Mouse (Mus musculus): ENCODE results near the gene Zfp592.

The Zfp592 gene

DNA sequence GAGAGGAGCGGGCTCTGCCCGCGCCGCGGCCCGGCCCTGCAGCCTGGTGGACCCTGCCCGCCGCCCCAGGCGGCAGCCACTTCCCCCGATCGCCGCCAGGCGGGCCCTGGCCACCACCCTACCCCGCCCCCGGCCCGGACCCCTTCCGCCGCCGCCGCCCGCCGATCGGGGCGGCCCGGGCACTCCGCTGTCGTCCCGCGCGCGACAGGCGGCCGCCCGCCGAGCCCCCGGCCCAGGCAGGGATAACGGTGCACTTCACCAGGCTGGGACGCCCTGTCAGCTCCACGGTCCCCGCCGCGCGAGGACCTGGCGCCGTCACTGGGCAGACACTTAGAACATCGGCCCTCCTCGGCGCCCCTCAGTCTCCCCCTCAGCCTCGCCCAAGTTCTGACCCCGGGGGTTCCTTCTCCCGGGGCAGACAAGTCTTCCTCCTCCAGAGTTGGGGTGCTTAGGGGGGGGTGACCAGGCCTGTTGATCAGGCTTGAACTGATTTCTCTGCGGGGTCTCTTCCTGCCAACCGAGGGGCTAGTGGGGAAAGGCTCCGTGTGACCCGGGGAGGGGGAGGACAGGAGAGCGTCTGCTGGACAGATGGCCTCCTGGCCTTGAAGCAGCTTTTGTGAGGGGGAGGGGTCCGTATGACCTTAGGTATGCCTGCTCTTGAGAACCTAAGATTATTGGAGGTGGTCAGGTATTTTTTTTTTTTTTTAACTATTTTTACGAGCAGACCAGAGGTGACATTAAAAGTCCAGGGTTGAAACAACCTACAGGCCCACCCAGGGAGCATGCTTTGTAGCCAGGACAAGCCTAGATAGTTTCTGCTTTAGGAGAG, 567 bp downstream of the Zfp592 start:
- DNase-seq (ENCODE audit: low read depth, low spot score), result peak; percentile 28

DNA sequence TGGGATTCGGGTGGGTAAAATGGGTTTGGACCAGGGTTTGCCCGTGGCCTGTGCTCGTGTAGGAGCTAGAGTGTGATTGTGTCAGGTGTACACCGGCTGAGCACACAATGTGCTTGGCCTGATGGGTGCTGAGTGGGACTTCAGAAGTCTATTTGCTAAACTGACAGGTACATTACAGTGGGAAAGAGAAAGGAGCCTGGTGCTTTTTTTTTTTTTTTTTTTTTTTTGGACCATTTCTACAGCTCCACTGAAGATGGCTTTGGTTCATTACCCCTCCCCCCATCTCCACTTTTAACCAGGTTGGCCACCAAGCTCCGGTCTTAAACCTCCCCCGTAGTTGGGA, 1.2 kb downstream of the Zfp592 start:
- peak; percentile 4 for DNase-seq (ENCODE audit: low read depth, low spot score)

DNA sequence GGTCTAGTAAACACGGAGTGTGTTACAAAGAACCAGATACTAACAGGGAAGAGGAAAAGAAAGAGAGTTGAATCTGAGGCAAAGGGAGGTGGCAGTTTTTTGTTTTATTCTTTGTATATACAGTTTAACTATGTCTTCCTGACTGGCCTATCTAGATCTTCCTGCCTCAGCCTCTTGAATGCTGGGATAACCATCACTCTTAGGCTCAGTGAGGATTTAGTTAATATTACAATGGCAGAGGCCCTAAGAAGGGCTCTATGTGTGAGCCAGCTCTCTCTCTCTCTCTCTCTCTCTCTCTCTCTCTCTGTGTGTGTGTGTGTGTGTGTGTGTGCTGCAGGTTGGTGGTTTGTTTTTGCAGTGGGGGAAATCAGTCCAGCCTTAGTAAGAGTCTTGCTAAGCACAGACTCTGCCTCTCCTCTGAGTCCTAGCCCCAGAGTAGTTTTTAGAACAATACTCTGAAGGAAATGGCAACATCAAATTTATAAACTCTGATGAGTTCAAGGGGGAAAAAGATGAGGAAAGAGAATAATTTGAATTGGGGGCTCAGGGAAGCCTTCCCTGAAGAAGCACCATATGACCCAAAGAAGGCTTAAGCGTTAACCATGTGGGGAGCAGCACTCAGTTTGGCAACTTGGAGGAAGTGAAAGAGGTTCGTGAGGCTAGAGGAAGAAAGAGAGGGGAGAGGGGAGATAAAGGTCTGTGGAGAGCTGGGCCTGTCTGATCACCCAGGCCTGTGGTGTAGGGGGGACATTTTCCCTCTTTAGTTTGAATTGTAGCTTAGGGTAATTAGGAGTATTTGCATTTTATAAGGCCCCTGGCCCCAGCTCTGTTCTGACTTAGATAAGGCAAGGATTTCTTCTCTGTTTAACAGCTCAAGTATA, 2.0 kb downstream of the Zfp592 start:
- no peak for DNase-seq (ENCODE audit: low read depth, low spot score)

DNA sequence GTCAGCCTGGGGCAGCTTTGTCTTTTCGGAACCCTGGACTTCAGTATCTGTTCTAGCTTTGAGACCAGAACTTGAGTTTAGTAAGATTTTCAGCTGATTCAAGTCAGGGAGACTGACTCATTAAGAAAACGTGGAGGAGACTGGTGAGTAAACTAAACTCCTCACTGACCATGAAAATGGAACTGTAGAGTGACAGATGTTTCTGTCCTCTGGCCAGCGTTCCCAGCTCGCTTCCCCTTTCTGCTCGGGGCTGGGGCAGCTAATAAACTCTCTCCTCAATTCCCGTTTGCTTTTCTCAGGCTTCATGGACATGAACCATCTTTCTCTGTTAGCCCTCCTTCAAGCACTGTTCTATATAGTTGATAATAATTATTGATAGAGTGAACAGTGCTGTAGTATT, 4.3 kb downstream of the Zfp592 start:
- peak; percentile 26 for DNase-seq (ENCODE audit: low read depth, low spot score)

DNA sequence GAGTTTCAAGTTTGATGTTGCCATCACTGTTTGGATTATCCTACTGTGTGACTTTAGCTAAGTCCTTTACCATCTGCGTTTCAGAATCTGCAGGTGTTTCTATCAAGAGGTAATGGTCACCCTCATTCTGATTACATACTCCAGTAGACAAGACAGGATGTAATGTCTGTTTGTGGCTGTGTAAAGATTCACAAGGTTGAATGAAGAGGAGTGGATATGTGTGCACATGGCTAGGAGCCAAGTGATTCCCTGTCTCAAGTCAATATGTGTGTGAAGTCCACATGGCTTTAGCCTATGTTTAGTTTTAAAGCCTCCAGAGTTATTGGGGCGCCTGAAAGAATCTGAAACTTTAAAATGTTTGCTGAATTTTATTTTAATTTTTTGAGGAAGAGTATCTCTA, 6.1 kb downstream of the Zfp592 start:
- DNase-seq (ENCODE audit: low read depth, low spot score), result no peak

DNA sequence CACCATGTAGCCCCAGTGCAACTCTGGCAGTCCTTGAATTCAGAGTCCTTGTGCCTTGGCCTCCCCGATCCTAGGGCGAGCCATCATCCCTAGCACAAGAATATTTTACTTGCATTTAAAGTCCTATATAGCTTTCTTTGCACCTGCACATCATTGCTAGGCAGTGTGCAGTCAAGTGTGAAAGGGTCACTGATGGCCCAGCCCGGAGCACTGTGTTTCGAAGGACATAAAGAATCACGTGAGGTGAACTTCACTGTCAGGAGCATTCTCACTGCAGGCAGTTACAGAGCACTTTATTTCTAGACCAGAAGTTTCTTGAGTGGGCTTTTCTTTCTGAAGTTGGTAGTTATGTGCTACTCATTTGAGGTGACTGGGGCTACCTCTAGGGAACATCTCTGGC, 8.4 kb downstream of the Zfp592 start:
- DNase-seq (ENCODE audit: low read depth, low spot score), result no peak

DNA sequence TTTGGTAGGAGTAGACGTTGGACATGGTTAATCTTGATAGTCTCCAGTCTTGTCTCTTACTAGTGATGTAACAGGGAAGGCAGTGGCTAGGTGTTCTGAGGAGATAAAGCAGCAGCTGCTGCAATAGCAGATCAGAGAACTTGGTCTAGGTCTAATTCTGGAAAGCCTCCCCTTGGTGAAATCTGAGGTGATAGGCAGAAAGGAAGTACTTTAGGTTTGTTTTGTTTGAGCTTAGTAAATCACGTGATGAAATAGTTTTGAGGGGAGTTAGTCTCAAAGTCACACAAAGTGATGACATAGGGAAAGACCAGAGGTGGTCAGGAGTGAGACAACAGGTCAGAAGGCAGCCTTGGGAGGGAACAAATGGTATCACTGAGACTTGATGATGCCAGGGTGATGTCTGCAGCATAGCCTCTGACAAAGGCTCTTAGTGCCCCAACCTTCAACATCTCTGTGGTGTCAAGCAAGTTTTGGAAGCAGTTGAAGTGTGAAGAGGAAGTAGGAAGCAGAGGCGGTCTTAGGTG, 11.1 kb downstream of the Zfp592 start:
- no peak for DNase-seq (ENCODE audit: low read depth, low spot score)

DNA sequence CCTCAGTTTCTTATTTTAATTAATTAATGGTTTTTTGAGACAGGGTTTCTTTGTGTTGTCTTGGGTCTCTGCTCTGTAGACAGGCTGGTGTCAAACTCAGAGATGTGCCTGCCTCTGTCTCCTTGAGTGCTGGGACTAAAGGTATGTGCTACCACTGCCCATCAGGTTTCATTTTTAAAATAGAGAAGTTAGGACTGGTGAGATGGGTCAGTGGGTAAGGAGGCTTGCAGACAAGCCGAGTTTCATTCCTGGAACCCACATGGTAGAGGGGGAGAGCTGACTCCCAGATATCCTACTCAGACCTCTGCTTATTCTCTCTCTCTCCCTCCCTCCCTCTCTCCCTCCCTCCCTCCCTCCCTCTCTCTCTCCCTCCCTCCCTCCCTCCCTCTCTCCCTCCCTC, 12.5 kb downstream of the Zfp592 start:
- no peak for DNase-seq (ENCODE audit: low read depth, low spot score)

DNA sequence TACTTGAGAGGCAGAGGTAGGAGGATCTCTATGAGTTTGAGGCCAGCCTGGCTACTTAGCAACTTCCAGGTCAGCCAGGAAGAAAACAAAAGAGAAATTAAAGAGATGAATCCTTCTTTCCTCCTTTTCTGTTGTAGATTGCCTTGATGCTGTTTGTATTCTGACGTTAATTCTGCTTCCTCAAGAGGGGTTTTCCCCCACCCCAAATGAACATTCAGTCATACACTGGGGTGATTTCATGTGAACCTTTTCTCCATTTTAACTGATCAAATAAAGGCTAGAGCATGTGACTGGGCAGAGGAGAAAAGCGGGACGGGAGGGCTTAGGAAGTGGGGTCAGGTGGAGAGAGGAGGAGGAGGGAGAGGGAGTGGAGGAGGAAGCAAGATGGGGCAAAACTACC, 14.8 kb downstream of the Zfp592 start:
- no peak for DNase-seq (ENCODE audit: low read depth, low spot score)

DNA sequence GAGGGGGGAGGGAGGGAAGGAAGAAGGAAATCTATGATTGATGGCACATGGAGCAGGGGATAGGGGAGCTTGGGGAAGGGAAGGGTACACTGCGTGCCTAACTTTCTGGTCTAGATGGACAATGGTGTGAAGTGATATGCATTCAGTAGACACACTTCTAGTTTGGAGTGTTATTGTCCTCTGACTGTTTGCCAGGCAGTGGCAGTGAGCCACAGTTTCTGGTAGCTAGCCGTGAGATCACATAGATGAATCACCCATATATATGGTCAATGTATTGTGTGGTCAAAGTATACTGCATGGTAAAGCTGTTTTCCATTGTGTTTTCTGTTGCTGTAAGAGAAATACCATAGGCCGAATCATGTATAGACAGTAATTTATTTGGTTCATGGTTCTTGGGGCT, 18.1 kb downstream of the Zfp592 start:
- DNase-seq (ENCODE audit: low read depth, low spot score), result no peak

DNA sequence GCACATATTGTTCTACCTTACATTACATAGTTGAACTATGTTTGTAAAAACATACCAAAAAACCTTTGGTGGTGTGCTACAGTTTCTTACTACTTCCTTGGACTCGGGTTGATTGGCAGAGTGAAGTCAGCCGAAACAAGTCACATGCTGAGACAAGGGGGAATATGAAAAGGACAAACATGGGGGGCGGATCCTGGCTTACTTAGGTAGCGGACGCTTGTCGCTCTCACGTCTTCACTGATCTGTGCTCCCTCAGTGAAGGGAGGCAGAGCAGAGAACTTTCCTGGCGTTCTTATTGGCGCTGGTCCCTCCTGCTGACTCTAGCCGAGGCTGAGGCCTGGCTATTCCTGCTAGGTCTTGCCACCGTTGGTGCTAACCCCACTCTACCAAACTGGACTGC, 26.8 kb downstream of the Zfp592 start:
- no peak for DNase-seq (ENCODE audit: low read depth, low spot score)

DNA sequence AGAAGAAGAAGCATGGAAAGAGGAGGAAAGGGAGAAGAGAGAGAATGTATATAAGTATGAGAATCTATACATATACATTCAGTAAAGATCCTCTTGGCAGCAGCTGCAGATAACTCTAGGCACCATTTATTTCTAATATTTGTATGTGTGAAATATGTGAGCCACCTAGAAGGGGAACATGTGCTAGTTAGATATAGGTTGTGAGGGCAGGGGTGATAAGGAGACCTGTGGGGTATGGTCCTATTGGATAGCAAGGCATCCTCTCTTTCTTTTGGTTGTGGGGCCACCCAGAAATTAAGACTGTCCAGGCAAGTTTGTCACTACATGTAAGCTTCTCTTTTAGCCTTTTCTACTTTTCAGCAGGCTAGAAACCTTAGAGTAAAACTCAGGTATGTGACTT, 29.2 kb downstream of the Zfp592 start:
- DNase-seq (ENCODE audit: low read depth, low spot score), result no peak

DNA sequence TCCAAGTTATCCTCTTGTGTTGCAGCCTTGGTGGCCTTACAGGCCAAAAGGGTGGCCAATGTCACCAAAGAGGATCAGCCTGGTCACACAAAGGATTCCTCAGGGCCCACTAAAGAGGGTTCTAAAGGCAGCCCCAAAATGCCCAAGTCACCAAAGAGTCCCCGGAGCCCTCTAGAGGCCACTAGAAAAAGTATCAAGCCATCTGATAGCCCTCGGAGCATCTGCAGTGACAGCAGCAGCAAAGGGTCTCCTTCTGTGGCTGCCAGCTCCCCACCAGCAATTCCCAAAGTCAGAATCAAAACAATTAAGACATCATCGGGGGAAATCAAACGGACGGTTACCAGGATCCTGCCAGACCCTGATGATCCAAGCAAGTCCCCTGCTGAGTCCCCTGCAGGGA, 30.6 kb downstream of the Zfp592 start:
- no peak for DNase-seq (ENCODE audit: low read depth, low spot score)

DNA sequence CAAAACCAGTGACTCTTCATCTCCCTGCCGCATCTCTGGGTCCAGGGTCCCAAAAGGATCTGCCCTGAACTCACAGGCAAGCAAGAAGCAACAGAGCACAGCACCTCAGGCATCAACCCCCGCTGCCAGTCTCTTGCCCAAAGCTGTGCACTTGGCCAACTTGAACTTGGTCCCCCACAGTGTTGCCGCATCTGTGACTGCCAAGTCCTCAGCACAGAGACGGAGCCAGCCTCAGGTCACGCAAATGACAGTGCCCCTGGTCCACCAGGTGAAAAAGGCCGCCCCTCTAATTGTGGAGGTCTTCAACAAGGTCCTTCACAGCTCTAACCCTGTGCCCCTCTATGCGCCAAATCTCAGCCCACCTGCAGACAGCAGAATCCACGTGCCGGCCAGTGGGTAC, 31.2 kb downstream of the Zfp592 start:
- DNase-seq (ENCODE audit: low read depth, low spot score), result no peak

DNA sequence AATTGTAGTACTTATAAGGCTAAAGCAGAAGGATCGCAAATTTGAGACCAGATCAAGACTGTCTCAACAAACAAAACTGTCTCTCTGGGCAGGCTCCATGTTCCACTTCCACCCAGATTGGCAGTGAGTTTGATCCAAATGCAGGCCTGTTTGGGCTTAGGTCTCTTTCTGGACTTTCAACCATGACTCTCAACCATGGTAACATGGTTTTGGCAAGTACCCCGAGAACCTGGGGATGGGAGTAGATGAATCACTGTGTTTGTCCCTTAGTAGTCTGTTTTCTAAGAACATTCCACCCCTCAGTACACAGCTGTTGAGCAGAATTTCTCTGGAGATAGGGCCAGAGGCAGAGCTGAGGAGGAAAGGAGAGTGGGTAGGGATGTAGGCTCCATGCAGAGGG, 32.3 kb downstream of the Zfp592 start:
- DNase-seq (ENCODE audit: low read depth, low spot score), result no peak

DNA sequence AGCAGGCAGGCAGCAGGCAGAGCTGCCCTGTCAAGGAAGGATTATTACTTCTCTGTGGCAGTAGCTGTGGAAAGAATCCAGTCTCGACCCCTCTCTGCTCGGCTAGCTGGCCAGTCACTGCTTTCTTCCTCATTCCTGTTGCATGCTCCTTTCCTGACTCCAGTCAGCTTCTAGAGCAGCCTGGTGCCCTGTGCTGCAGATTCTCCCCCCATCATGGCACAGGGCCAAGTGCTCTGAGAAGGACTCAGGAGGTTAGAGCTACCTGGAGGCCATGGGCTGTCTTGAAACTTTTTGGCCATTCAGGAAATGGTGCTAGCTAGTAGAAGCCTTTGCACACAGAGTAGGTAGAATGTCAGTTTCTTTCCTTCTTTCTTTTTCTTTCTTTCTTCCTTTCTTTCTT, 46.2 kb downstream of the Zfp592 start:
- DNase-seq (ENCODE audit: low read depth, low spot score), result no peak

DNA sequence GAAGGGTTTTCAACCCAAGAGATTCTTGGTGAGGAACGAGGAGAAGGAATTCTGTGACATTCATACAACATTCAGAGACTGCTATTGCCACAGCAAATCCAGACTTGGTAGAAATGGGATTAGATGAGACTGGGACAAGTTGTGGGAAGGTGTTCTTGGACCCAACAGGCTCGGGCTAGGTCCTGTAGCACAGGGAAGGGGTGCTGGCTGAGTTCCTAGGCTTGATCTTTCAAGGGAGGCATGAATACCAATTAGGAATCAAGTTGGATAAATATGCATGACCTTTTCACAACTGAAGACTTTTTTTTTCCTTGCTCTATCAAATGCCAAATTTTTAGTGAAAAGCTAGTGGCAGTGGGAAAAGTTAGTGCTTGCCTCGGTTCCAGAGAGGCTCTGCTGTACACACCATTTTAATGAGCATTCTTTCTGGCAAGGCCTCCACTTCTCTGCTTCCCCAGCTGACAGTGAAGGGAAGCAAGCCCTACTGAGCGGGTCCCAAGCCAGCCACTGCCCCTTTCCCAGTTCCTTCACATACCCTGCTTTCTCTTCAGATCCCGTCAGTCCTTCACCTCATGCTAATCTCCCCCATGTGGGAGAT, 49.6 kb downstream of the Zfp592 start:
- DNase-seq (ENCODE audit: low read depth, low spot score), result no peak

DNA sequence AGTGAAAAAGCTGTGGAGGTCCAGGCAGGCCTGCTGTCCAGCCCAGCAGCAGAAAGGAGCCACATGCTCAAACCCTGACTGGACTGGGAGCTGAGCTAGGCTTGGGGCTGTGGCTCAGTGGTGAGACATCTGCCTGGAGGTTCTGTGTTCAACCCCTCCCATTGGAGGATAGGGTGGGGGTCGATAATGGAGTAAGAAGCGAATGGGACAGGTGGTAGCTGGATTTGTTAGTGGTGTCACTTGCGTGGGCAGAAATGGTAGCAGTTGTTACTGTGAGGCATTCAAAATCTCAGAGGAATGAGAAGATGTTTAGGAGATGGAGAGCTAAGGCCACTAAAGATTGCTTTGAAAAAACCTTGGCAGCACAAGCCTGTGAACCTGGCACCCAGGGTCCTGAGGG, 54.4 kb downstream of the Zfp592 start:
- DNase-seq (ENCODE audit: low read depth, low spot score), result no peak

DNA sequence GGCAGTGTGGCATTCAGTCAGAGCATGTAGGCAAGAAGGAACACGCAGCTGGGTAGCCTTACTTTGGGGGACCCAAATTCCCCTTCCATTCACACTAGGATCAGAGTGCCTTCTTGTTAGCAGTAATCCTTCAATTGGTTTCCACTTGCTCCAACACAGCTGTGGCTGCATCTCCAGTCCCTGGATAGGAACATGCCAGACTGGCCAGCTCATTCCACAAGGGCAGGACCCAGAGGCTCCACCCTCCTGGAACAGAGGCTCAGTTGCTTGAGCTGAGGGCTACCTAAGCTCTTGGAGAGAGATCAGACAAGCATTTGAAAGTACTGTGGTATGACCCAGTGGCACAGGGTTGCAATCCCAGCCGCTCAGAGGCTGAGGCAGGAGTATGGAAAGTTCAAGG, 55.0 kb downstream of the Zfp592 start:
- DNase-seq (ENCODE audit: low read depth, low spot score), result peak; percentile 67

DNA sequence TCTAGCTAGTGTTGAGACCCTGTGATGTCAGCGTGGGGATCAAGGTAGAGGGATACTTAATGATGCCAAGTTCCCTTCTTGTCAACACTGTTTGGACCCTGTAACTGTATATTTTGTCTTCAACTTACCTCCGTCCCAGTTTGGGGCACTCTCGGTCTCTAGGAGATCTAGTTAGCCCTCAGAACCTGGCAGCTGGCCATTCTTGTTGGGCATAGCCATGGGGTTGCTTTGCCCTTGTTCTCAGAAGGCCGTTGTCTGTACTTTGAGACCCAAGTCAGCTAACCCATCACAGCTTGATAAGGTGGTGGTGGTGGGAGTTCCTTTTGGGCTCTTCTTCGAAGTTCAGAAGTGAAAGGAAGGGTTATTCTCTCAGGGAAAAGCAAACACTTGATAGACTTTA, 56.5 kb downstream of the Zfp592 start:
- DNase-seq (ENCODE audit: low read depth, low spot score), result no peak

DNA sequence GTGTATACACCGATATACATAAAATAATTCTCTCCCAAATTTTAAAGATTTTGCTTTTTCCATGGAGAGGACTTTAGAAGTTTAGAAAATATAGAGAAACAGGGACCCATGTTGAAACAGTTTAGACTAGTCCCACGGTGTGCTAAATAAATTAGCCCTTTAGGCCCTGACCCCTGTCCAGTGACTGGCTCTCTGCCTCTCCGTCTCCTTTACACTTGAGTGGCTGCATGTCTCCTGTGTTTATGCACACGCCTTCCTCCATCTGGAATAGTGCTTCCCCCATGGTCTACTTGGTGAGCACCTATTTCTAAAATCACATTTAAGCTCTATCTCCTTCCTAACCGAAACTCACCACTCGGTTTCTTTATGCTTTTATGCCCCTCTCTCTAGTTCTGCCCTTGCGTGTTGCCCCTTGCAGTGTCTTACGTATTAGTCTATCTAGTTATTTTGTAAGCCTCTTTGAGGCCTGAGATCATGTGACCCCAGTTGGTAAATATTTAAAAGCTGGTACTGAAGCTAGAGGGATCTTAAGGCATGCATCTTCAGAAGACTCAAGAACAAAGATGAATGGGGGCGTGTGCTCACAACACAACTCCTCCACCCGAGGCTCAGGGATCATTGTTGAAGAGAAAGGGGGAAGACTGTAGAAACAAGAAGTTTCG, 62.4 kb downstream of the Zfp592 start:
- no peak for DNase-seq (ENCODE audit: low read depth, low spot score)

DNA sequence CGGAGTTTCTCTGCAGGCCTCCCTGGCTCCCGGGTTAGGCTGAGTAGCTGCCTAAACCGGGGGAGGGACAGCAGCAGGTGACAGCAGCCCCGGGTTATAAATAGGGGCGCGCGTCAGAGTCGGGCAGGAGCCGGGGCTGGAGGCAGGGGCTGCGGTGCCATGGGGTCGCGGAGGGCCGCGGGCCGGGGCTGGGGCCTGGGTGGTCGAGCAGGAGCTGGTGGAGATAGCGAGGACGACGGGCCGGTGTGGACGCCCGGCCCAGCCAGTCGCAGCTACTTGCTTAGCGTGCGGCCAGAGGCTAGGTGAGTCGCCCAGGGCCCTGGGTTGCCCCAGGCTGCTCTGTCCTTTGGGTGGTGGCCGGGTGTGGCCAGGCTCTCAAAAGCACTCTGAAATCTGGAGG, 64.0 kb downstream of the Zfp592 start, which contains the start of gene Alpk3:
Gene Alpk3 (plus strand): TSS at position 130 of the 400 bp plus-strand sequence.
- DNase-seq (ENCODE audit: low read depth, low spot score), result no peak

Data from 3T3-L1 (cell line).